Mouse (Mus musculus): Measurements from ENCODE around the gene Pi4k2a. TPM values are rescaled to one million over a fixed set of nuclear protein-coding genes. Genes with fewer than 3 reads are reported as not detected.

Pi4k2a gene
- total and polyA plus RNA-seq, 2 experiments from 2014 or later: 16.3 to 34.1 TPM

GRCm38 (mm10) chr19:42099406-42099805 lies 9.1 kb downstream of the Pi4k2a start:
- no peak overlapping the region for H3K27ac ChIP-seq (ENCODE audit: low read depth, low read length)
- TF ChIP-seq CTCF (IDR thresholded peaks at IDR 0.05; ENCODE audit: low read depth): no peak
- no peak for DNase-seq
- no peak overlapping the region for H3K9ac ChIP-seq
- no peaks in the 10 kb centered on the region for H3K27me3 ChIP-seq (ENCODE audit: insufficient read depth, low read length)
- no peak overlapping the region for H3K4me2 ChIP-seq (ENCODE audit: low read depth)
- ATAC-seq: no peak
- H3K9me3 ChIP-seq (ENCODE audit: low read length): no peaks in the 10 kb centered on the region
- peaks cover 24% of the 10 kb centered on the region for H3K36me3 ChIP-seq (ENCODE audit: insufficient read depth)
- no peak overlapping the region for H3K4me3 ChIP-seq (ENCODE audit: low read depth, low read length)
- 94% methylated on average over 3 of the region's 3 CpGs for WGBS
- no peaks in the 10 kb centered on the region for H3K4me1 ChIP-seq (ENCODE audit: insufficient read depth)

DNA sequence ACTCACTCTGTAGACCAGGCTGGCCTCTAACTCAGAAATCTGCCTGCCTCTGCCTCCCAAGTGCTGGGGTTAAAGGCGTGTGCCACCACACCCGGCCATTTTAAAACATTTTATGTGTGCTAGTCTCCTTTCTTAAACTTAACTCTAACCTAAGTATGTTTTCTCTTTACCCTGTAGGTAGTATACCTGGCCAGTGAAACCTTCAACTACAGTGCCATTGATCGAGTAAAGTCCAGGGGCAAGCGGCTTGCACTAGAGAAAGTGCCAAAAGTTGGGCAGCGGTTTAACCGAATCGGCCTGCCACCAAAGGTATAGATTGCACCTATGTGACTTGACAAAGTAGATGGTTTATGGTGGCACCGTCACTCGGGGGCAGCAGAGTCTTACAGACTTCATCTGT lies 14.4 kb downstream of the Pi4k2a start:
- Histone ChIP-seq H3K36me3 (ENCODE audit: insufficient read depth) (peaks cover 49% of the 10 kb centered on the region), H3K9ac (no peak overlapping the region), H3K27ac (ENCODE audit: low read depth, low read length) (no peak overlapping the region), H3K4me2 (ENCODE audit: low read depth) (no peak overlapping the region), H3K9me3 (ENCODE audit: low read length) (no peaks in the 10 kb centered on the region), H3K4me3 (ENCODE audit: low read depth, low read length) (no peak overlapping the region), H3K4me1 (ENCODE audit: insufficient read depth) (no peaks in the 10 kb centered on the region), H3K27me3 (ENCODE audit: insufficient read depth, low read length) (no peaks in the 10 kb centered on the region)
- 96% methylated on average over 9 of the region's 9 CpGs for WGBS
- TF ChIP-seq CTCF (IDR thresholded peaks at IDR 0.05; ENCODE audit: low read depth): no peak
- no peak for ATAC-seq
- no peak for DNase-seq

GRCm38 (mm10) chr19:42115783-42116335 lies 25.6 kb downstream of the Pi4k2a start:
- Histone ChIP-seq H3K36me3 (ENCODE audit: insufficient read depth) (peaks cover 70% of the 10 kb centered on the region), H3K9me3 (ENCODE audit: low read length) (no peaks in the 10 kb centered on the region), H3K9ac (no peak overlapping the region), H3K4me2 (ENCODE audit: low read depth) (no peak overlapping the region), H3K4me3 (ENCODE audit: low read depth, low read length) (no peak overlapping the region), H3K27me3 (ENCODE audit: insufficient read depth, low read length) (no peaks in the 10 kb centered on the region), H3K27ac (ENCODE audit: low read depth, low read length) (no peak overlapping the region), H3K4me1 (ENCODE audit: insufficient read depth) (no peaks in the 10 kb centered on the region)
- 91% methylated on average over 4 of the region's 4 CpGs for WGBS
- TF ChIP-seq CTCF (IDR thresholded peaks at IDR 0.05; ENCODE audit: low read depth): no peak
- ATAC-seq (no peak), DNase-seq (no peak)

- ATAC-seq (no peak), DNase-seq (no peak)
- H3K4me3 ChIP-seq (ENCODE audit: low read depth, low read length): no peak overlapping the region
- no peak for TF ChIP-seq CTCF (IDR thresholded peaks at IDR 0.05; ENCODE audit: low read depth)
- H3K4me2 ChIP-seq (ENCODE audit: low read depth): no peak overlapping the region
- no peaks in the 10 kb centered on the region for H3K9me3 ChIP-seq (ENCODE audit: low read length)
- no peak overlapping the region for H3K27ac ChIP-seq (ENCODE audit: low read depth, low read length)
- H3K4me1 ChIP-seq (ENCODE audit: insufficient read depth): no peaks in the 10 kb centered on the region
- H3K9ac ChIP-seq: no peak overlapping the region
- 93% methylated on average over 9 of the region's 9 CpGs for WGBS
- peaks cover 82% of the 10 kb centered on the region for H3K36me3 ChIP-seq (ENCODE audit: insufficient read depth)
- no peaks in the 10 kb centered on the region for H3K27me3 ChIP-seq (ENCODE audit: insufficient read depth, low read length)
Measured at GRCm38 (mm10) chr19:42118142-42118541, 27.9 kb downstream of the Pi4k2a start.

DNA sequence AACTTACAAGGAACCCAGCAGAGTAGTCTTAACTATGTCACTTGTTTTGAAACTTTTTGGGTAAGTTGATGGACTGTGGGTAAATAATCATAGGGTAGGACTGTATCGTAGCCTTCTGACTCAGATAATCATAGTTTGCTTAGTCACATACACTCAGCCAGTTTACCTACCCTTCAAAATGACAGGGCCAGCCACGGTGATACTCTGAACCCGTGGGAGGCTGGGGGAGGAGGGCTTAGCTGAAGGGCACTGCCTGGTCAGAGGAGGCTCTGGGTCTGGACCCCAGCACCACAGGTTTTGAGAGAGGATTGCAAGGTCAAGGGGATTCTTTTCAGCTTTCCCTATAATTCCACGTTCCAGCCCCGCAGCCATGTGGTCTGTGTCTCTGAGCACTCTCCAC lies 28.3 kb downstream of the Pi4k2a start:
- DNase-seq (no peak), ATAC-seq (no peak)
- Histone ChIP-seq H3K4me2 (ENCODE audit: low read depth) (no peak overlapping the region), H3K4me3 (ENCODE audit: low read depth, low read length) (no peak overlapping the region), H3K27ac (ENCODE audit: low read depth, low read length) (no peak overlapping the region), H3K9ac (no peak overlapping the region), H3K36me3 (ENCODE audit: insufficient read depth) (peaks cover 81% of the 10 kb centered on the region), H3K4me1 (ENCODE audit: insufficient read depth) (no peaks in the 10 kb centered on the region), H3K9me3 (ENCODE audit: low read length) (no peaks in the 10 kb centered on the region), H3K27me3 (ENCODE audit: insufficient read depth, low read length) (no peaks in the 10 kb centered on the region)
- WGBS: 92% methylated on average over 5 of the region's 5 CpGs
- no peak for TF ChIP-seq CTCF (IDR thresholded peaks at IDR 0.05; ENCODE audit: low read depth)

DNA sequence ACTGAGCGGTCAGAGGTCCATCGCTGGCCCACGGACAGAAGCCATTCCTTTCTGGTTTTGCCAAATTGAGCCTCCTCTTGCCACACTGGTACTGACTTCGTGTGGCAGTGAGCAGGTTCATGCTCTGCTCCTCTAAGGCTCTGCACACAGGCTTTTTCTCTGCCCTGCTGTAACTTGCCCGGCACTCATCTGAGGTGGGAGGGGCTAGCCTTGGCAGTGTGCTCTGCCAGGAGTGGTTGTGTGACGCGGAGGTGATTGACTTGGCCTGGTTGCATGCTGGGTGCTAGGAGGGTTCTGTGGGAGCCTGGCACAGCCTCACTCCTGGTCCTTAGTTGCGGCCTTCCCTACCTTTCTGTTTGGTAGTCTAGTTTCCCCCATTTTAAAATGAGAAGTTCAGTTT lies 30.2 kb downstream of the Pi4k2a start:
- Histone ChIP-seq H3K27me3 (ENCODE audit: insufficient read depth, low read length) (no peaks in the 10 kb centered on the region), H3K36me3 (ENCODE audit: insufficient read depth) (peaks cover 72% of the 10 kb centered on the region), H3K4me2 (ENCODE audit: low read depth) (no peak overlapping the region), H3K27ac (ENCODE audit: low read depth, low read length) (no peak overlapping the region), H3K4me1 (ENCODE audit: insufficient read depth) (no peaks in the 10 kb centered on the region), H3K4me3 (ENCODE audit: low read depth, low read length) (no peak overlapping the region), H3K9me3 (ENCODE audit: low read length) (no peaks in the 10 kb centered on the region), H3K9ac (no peak overlapping the region)
- TF ChIP-seq CTCF (IDR thresholded peaks at IDR 0.05; ENCODE audit: low read depth): no peak
- DNase-seq: no peak
- no peak for ATAC-seq
- WGBS: 89% methylated on average over 8 of the region's 8 CpGs

DNA sequence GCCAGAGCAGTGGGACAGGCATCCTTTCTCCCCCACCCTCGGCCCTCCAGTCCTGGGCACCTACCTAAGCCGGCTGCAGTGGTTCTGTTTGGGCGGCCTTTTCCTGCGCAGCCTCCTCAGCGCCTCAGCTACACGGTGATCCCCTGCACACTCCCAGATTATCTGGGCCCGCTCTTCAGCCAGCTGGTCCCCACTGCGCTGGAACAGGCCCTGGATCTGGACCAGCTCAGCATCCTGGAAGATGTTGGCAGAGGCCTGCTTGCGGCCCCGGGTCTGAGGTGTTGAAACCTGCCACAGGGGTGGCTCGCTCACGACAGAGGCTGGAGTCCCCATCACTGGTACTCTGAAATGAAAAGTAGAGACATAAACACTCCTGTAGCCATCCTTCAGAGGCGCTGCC lies 34.4 kb downstream of the Pi4k2a start:
- Histone ChIP-seq H3K9me3 (ENCODE audit: low read length) (no peaks in the 10 kb centered on the region), H3K4me1 (ENCODE audit: insufficient read depth) (peaks cover 7% of the 10 kb centered on the region), H3K27me3 (ENCODE audit: insufficient read depth, low read length) (no peaks in the 10 kb centered on the region), H3K36me3 (ENCODE audit: insufficient read depth) (peaks cover 40% of the 10 kb centered on the region), H3K27ac (ENCODE audit: low read depth, low read length) (no peak overlapping the region), H3K9ac (no peak overlapping the region), H3K4me2 (ENCODE audit: low read depth) (no peak overlapping the region), H3K4me3 (ENCODE audit: low read depth, low read length) (no peak overlapping the region)
- 78% methylated on average over 13 of the region's 13 CpGs for WGBS
- DNase-seq: no peak
- no peak for TF ChIP-seq CTCF (IDR thresholded peaks at IDR 0.05; ENCODE audit: low read depth)
- ATAC-seq: no peak
